Mouse (Mus musculus): Measurements from ENCODE around the gene Rpain.

DNA sequence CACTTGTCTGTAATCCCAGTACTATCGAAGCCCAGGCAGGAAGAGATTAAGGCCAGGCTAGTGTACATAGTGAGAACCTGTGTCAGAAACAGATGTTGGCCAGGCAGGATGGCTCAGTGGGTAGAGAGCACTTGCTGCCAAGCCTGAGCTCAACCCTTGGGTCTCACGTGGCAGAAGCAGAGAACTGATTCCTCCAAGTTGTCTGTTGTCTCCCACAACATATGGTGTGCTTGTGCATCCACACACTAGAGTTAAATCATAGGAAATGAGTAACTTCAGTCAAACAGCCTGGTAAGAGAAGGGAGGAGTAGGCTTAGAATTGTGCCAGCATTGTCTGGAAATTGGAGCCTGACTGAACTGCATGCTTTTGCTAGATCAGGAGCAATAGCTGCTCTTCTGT, 5.2 kb downstream of the Rpain start:
- TF ChIP-seq CTCF (IDR thresholded peaks at IDR 0.05; ENCODE audit: borderline replicate concordance, extremely low read depth, insufficient read depth, insufficient read length) = no peak
- no peak for TF ChIP-seq POLR2A (IDR thresholded peaks at IDR 0.05; ENCODE audit: borderline replicate concordance, extremely low read depth, insufficient read depth, insufficient read length, poor library complexity, severe bottlenecking)
